Mouse (Mus musculus) thymus, postnatal 36 days (tissue): ENCODE measurements around the gene Myo18b.

Experiments
- DNase-seq, 2 experiments: peaks; one replicate each; pipeline ENCODE4 v3.0.0; 2022; ENCODE audit warnings: mixed read lengths in 2 of 2

Gene Myo18b

DNA sequence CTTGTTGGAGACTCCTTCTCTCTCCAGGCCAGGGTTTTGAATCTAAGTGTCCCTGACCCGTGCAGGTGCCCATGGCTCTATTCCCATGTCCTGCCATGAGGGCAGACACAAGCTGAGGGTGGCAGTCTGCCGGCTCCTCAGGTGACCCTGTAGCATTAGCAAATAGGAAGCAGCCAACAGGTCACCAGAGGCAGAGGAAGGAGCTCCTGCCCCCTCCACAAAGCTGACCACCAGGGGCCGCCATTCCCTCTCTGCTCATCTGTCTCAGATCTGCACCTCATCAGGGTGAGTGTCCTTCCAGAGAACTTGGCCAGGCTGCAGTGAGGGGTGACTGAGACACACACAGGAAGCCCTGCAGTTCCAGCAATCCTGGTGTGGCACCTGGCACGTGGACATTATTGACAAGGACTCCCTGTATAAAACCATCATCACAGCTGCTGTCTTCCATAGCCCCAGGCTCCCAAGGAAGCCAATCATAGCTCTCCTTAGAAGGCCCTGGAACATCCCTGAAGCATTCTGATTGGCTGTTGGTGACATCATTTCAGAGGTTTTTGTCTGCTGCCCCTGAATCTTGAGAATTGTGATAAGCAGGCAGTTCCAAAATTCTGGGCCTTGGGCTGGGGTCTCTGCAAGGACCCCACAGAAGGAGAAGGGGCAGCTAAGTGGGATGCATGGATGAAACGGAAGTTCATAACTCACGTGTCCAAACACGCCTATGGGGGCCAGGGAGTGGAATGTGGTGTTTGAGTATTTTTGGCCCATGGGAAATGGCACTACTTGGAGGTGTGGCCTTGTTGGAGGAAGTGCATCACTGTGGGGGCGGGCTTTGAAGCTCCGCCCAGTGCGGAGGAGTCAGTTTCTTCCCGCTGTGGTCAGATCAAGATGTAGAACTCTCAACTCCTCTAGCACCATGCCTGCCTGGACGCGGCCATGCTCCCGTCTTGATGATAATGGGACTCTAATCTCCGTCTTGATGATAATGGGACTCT lies 104.1 kb downstream of the Myo18b start:
- no peak for DNase-seq

GRCm38 (mm10) chr5:112790376-112791111 lies 105.6 kb downstream of the Myo18b start:
- DNase-seq, result no peak

DNA sequence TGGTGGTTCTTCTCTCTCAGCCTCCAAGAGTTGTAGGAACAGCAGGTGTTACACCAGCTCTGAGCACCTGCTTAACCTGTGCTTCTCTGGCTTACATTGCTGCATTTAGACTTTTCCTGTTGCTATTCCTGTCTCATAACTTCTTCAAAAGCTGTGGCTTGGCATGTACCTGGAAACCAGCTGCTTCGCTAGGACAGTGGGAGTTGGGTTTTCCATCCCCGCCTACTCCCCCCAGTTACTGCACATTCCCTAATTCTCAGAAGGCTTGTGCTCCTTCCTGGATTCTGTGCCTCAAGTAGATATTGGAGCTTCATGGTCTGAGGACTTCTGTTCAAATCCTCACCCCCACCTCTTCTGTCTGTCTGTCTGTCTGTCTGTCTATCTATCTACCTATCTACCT lies 107.7 kb downstream of the Myo18b start:
- no peak for DNase-seq

DNA sequence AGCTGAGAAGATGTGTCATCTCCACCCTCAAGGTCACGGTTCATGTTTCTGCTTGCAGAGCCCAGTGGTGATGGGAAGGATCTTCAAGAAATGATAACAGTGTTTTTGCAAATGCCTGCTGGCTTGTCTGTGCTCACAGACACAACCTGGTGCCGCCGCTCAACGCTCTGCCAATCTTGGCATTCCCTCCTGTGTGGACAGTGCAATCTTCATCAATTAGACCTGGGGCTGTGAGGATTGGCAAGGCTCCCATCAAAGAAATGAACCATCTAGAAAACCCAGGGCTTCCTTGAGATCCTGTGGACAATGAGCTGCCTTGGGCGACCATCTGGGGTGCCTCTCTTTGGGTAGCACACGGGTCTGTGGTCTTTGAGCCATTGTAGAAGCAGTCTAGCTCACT lies 109.4 kb downstream of the Myo18b start:
- DNase-seq, result no peak

- DNase-seq, result no peak
These were observed 110.1 kb downstream of the Myo18b start for GRCm38 (mm10) chr5:112786031-112786430.

GRCm38 (mm10) chr5:112781719-112782118 lies 114.4 kb downstream of the Myo18b start:
- DNase-seq, result no peak

- no peak for DNase-seq
These were observed 114.9 kb downstream of the Myo18b start for GRCm38 (mm10) chr5:112781231-112781630.

- no peak for DNase-seq
These were observed 115.8 kb downstream of the Myo18b start for GRCm38 (mm10) chr5:112780383-112780782.

GRCm38 (mm10) chr5:112776781-112777405 lies 119.3 kb downstream of the Myo18b start:
- DNase-seq, result no peak

DNA sequence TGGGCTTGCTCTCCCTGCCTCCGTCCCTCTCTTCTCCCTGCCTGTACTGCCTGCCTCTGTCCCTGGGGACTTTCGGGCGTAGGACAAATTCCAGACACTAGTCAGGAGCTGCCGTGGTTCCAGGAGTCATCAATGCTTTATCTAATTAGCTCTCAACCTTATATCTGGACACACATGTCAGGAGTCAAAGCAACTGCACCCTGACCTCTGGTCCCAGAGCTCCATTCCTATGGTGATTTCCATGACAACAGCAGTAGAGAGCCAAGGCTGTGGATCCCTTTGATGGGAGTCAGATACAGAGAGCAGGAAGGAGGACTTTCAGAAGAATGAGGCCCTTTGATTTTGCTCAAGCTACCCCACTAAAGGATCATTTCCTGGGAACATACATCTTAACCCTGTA lies 122.7 kb downstream of the Myo18b start:
- no peak for DNase-seq

DNA sequence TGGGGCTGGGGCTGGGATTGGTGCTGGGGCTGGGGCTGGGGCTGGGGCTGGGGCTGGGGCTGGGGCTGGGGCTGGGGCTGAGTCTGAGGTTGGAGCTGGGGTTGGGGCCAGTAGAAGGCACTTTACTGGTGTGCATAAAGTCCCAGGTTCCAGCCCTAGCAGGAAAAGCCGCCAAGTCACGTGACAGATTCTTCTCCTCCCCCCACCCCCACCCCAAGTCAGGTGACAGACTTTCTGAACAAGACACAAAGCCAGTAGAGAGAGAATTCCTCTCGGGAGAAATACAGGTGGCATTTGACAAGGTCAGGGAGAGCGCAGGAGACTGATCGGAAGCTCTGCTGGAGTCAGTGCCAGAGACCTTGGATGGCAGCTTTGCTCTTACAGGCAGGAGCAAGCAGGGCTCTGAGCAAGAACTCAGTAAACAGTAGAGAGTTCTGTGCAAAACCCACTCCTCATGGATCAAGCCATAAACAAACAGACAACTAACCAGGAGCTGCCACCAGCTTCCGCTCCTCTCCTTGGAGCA lies 124.7 kb downstream of the Myo18b start:
- DNase-seq, result no peak

GRCm38 (mm10) chr5:112769721-112770119 lies 126.4 kb downstream of the Myo18b start:
- no peak for DNase-seq

GRCm38 (mm10) chr5:112769020-112769720 lies 127.0 kb downstream of the Myo18b start:
- DNase-seq, result no peak

- DNase-seq, result no peak
These were observed 127.6 kb downstream of the Myo18b start for GRCm38 (mm10) chr5:112768556-112768955.

DNA sequence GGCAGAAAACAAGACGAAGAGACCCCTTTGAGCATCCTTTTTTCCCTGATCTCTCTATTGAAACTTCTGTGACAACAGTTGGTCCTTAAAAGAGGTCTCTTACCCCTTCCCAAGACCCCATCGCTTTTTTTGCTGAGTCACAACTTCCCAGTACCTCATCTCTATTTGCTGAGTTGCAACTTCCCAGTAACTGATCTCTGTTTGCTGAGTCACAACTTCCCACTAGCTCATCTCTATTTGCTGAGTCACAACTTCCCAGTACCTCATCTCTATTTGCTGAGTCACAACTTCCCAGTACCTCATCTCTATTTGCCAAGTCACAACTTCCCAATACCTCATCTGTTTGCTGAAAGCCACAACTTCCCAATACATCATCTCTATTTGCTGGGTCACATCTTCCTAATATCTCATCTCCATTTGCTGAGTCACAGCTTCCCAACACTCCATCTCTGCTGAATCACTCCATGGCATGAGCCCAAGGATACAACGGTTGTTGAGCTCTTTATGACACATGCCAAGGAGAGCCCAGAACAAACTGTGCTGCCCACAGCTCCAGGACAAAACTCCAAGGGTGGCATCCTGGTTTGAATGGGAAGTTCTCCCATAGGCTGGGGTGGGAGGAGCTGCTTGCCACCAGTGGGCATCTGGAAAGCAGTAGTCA lies 134.6 kb downstream of the Myo18b start:
- no peak for DNase-seq

DNA sequence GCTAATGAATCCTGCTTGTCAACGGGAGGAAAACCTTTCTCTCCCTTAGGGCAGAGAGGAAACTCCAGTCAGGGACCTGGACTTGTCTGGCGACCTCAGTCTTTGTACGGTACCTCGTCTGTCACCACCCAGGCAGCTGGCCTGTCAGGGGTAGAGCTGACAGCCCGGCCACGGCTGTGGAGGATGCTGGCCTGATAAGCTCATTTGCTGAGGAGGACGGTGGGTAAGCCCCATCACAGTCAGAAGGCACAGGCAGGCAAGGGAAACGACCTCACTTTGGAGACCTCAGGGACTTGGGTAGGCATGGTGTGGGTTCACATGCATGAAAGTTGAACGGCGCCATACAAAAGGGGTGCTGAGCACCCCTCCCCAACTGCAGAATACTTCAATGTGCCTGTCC lies 140.6 kb downstream of the Myo18b start:
- DNase-seq, result no peak

DNA sequence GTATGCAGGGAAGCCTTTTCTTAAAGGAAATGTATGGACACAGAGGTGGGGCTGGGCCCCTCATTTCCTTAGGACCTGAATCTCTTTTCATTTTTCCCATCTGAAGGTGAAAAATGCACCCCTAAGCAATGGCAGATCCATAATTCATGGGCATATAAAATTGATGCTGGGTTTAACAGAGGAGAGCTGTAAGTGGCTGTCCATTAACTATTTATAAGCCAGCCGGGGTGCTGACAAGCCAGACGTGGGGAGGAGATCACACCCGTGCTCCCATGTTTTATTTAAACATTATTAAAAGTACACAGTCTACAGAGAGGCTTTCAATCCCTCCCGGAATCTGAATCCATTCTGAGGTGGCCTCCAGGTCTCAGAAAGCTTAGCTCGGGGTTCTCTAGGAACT lies 146.5 kb downstream of the Myo18b start:
- DNase-seq, result no peak

DNA sequence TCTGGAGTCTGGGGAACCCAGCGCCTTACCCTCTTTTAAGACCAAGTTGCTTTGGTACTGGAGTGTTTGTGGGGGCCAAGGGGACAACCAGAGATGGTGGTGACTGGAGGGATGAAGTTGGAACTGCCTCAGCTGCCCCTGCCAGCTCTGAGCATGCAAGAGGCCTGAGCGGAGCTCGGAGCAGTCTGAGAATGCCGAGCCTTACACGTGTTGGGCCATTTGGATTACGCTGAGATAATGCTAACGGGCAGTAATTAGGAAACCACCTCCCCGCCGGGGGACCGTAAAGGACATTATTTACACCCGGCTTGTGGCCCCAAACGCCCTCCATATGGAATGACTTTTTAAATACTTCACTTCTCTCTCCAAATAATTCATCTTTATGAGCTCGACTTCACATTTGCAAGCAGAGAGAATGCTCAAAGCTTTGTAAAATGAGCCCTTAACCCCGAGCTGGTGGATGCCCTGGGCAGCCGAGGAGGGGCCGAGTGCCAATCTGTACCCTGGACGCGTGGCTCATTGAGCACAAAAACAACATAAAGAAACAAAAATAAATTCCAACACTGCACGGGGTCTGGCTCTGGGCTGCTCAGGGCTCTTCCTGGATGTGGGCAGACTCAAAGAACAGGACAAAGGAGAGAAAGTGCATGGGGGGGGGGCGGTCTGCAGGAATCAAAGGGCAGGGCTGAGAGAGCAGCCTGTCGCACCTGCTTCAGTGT lies 148.0 kb downstream of the Myo18b start:
- DNase-seq, result no peak

GRCm38 (mm10) chr5:112747306-112747930 lies 148.7 kb downstream of the Myo18b start:
- DNase-seq, result no peak

DNA sequence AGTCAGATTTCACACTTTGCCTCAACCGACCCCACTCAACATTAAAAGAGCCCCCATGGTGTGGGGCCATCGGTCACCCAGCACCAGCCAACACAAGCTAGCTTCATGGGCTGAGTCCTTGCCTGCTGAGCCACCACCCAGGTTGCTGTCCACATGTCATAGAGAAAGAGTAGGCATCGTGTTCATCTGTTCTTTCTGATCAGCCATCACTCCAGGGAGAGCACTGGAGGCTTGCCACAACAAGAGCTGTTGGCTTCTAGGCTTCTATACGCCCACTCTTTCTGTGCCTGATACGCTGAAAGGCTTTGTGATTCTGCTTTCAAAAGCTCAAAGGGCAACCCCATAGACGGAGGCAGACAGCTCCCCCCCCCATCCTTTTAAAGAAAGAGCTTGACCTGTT lies 151.0 kb downstream of the Myo18b start:
- no peak for DNase-seq

- DNase-seq, result no peak
These were observed 151.6 kb downstream of the Myo18b start for GRCm38 (mm10) chr5:112744571-112744970.
